Mouse (Mus musculus): ENCODE measurements around the gene Parp16. TPM values are rescaled to one million over a fixed set of nuclear protein-coding genes. Genes with fewer than 3 reads are reported as not detected.
A peak's percentile ranks its signal among the peaks of the same experiment; 100 is the strongest.
"Not testable (repeated sequence)": the region's sequence is repeated elsewhere in the genome, so short reads cannot be mapped to it uniquely, and the experiment has no call there.

Parp16 gene
- polyA plus RNA-seq, 1 experiment, result 16.2 TPM

- Histone ChIP-seq H3K4me1 (ENCODE audit: control insufficient read depth, insufficient read depth, insufficient read length, low read length) (peaks cover 4% of the 10 kb centered on the region; the same call in 1 of the 2 replicates), H3K27ac (replicated peaks; ENCODE audit: low read depth, low read length) (no peak overlapping the region), H3K4me3 (ENCODE audit: insufficient read depth, low read depth, low read length) (no peak overlapping the region)
These were observed 67.5 kb downstream of the Parp16 start for GRCm38 (mm10) chr9:65262641-65263120.

DNA sequence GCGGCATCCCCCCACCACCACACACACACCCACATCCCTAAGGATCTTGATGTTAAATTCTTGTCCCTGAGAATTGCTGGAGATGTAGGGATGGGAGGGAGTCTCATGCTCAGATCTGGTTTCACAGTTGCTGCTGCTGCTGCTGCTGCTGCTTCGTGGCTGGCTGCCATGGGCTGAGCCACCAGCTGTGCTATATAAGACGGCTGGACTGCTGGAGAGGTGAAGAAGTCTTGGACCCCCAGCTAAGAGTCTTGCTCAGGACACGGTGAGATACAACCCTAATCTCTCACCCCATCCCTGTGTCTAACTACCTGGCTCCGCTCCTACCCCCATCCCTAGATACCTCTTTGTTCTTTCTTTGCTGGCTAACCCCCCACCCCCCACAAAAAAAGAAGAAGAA, 69.8 kb downstream of the Parp16 start, which contains the start of gene Cilp:
TSS of gene Cilp (plus strand) at position 222 of the 400 bp plus-strand sequence.
- no peak within 1 kb of the TSS for H3K27ac ChIP-seq (replicated peaks; ENCODE audit: low read depth, low read length)
- peaks cover 2% of the 10 kb centered on the region; the same call in 1 of the 2 replicates for H3K4me1 ChIP-seq (ENCODE audit: control insufficient read depth, insufficient read depth, insufficient read length, low read length)
- no peak within 1 kb of the TSS for H3K4me3 ChIP-seq (ENCODE audit: insufficient read depth, low read depth, low read length)

- Histone ChIP-seq H3K4me3 (ENCODE audit: insufficient read depth, low read depth, low read length) (no peak overlapping the region), H3K27ac (replicated peaks; ENCODE audit: low read depth, low read length) (no peak overlapping the region), H3K4me1 (ENCODE audit: control insufficient read depth, insufficient read depth, insufficient read length, low read length) (no peaks in the 10 kb centered on the region)
These were observed 72.8 kb downstream of the Parp16 start for GRCm38 (mm10) chr9:65267742-65268515.

GRCm38 (mm10) chr9:65273048-65273809, 78.1 kb downstream of the Parp16 start:
- Histone ChIP-seq H3K4me3 (ENCODE audit: insufficient read depth, low read depth, low read length) (no peak overlapping the region), H3K4me1 (ENCODE audit: control insufficient read depth, insufficient read depth, insufficient read length, low read length) (no peaks in the 10 kb centered on the region), H3K27ac (replicated peaks; ENCODE audit: low read depth, low read length) (no peak overlapping the region)

GRCm38 (mm10) chr9:65273873-65274272, 78.7 kb downstream of the Parp16 start:
- Histone ChIP-seq H3K4me1 (ENCODE audit: control insufficient read depth, insufficient read depth, insufficient read length, low read length) (no peaks in the 10 kb centered on the region), H3K27ac (replicated peaks; ENCODE audit: low read depth, low read length) (no peak overlapping the region), H3K4me3 (ENCODE audit: insufficient read depth, low read depth, low read length) (no peak overlapping the region)

DNA sequence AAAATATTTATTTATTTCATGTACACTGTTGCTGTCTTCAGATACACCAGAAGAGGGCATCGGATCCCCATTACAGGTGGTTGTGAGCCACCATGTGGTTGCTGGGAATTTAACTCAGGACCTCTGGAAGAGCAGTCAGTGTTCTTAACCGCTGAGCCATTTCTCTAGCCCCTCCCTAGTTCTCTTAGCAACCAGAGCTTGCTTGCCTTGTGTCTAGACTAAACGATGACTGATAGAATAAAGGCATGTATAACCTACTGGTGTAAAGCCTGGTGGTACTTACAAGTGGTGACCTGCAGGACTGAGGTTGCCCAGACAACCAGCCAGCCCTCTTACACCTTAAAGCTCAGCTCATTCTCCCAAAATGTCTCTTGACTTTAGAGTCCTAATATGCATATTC, 79.7 kb downstream of the Parp16 start:
- not testable (repeated sequence) for H3K27ac ChIP-seq (replicated peaks; ENCODE audit: low read depth, low read length); H3K4me1 ChIP-seq (ENCODE audit: control insufficient read depth, insufficient read depth, insufficient read length, low read length); H3K4me3 ChIP-seq (ENCODE audit: insufficient read depth, low read depth, low read length)

GRCm38 (mm10) chr9:65275810-65276530, 80.8 kb downstream of the Parp16 start:
- Histone ChIP-seq H3K4me1 (ENCODE audit: control insufficient read depth, insufficient read depth, insufficient read length, low read length) (no peaks in the 10 kb centered on the region), H3K4me3 (ENCODE audit: insufficient read depth, low read depth, low read length) (no peak overlapping the region), H3K27ac (replicated peaks; ENCODE audit: low read depth, low read length) (peak overlapping the region; percentile 55)

DNA sequence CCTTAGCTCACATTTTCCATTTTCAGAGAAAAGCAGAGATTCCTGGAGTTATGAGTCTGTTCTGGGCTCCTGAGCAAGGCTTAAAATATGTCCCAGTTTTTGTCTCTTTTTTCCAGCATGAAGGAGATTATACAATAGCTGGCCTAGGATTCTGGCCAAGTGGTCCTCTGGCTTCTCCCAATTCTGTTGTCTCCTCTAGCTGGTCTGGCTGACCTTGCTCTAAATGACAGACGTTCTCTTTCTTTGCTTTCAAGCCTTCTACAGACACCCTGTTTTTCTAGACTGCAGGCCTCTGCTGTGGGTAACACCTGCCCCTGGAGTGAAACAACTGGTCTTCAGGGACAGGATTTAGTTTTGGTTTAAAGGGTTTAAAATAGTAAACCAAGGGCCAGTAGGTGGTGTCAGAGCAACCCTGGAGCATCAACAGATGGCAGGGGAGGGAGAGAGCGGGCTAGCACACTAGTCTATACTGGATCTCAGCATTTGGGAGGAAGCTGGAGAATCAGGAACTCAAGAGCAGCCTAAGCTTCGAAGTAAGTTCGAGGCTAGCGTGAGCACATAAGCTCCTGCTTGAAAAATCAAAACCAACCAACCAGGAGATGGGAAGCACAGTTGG, 86.5 kb downstream of the Parp16 start:
- Histone ChIP-seq H3K4me3 (ENCODE audit: insufficient read depth, low read depth, low read length) (no peak overlapping the region), H3K27ac (replicated peaks; ENCODE audit: low read depth, low read length) (peak overlapping the region; percentile 59; the same call in 1 of the 2 replicates), H3K4me1 (ENCODE audit: control insufficient read depth, insufficient read depth, insufficient read length, low read length) (0 out of 2 replicates have a peak, but pooled peaks cover 3% of the 10 kb centered on the region)

- Histone ChIP-seq H3K4me1 (ENCODE audit: control insufficient read depth, insufficient read depth, insufficient read length, low read length) (0 out of 2 replicates have a peak, but pooled peaks cover 3% of the 10 kb centered on the region), H3K27ac (replicated peaks; ENCODE audit: low read depth, low read length) (no peak overlapping the region), H3K4me3 (ENCODE audit: insufficient read depth, low read depth, low read length) (no peak overlapping the region)
These were observed 88.1 kb downstream of the Parp16 start for GRCm38 (mm10) chr9:65283301-65283700.

DNA sequence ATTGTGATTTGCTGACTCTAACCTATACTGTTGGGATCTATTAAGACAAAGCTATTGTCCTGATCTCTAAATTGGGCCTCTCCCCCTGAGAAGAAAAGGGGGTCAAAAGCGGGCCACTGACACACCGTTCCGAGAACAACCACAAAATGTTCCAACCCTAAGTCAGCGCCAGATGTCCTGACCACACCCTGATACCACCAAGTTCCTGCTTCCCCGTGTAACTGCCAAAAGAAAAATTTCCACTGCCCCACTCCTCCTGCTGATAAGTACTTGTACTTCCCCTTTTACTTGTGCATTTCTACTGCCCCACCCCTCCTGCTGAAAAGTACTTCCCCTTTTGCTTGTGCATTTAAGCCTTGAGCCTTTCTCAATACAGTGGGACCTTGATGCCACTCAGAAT, 93.1 kb downstream of the Parp16 start:
- H3K4me3 ChIP-seq (ENCODE audit: insufficient read depth, low read depth, low read length); H3K27ac ChIP-seq (replicated peaks; ENCODE audit: low read depth, low read length); H3K4me1 ChIP-seq (ENCODE audit: control insufficient read depth, insufficient read depth, insufficient read length, low read length): not testable (repeated sequence)

Other genes starting within 250 kb of the Parp16 start
- not detected in 2 replicates for gene Slc24a1, start 243.7 kb upstream of the Parp16 start, polyA plus RNA-seq (2012; ENCODE audit: insufficient read depth, insufficient read length, missing spikeins)
- 14.5 and 21.2 TPM in 2 replicates for gene Ints14, start 234.4 kb upstream of the Parp16 start, polyA plus RNA-seq (2012; ENCODE audit: insufficient read depth, insufficient read length, missing spikeins)
- gene Hacd3, start 173.7 kb upstream of the Parp16 start, polyA plus RNA-seq (2012; ENCODE audit: insufficient read depth, insufficient read length, missing spikeins), result 16.4 and 16.9 TPM in 2 replicates
- gene Dpp8, start 162.9 kb upstream of the Parp16 start, polyA plus RNA-seq (2012; ENCODE audit: insufficient read depth, insufficient read length, missing spikeins), result 44.6 and 55.5 TPM in 2 replicates
- 0.55 and 0.71 TPM in 2 replicates for gene Igdcc4, start 93.9 kb upstream of the Parp16 start, polyA plus RNA-seq (2012; ENCODE audit: insufficient read depth, insufficient read length, missing spikeins)
- not detected in 2 replicates for gene Igdcc3, start 54.2 kb upstream of the Parp16 start, polyA plus RNA-seq (2012; ENCODE audit: insufficient read depth, insufficient read length, missing spikeins)
- 1.2 and 3.1 TPM in 2 replicates for gene Cilp, start 69.8 kb downstream of the Parp16 start, polyA plus RNA-seq (2012; ENCODE audit: insufficient read depth, insufficient read length, missing spikeins)
- 97.1 and 113 TPM in 2 replicates for gene Clpx, start 98.9 kb downstream of the Parp16 start, polyA plus RNA-seq (2012; ENCODE audit: insufficient read depth, insufficient read length, missing spikeins)
- gene Pdcd7, start 150.8 kb downstream of the Parp16 start, polyA plus RNA-seq (2012; ENCODE audit: insufficient read depth, insufficient read length, missing spikeins), result 7.3 and 11.6 TPM in 2 replicates
- 0.75 TPM in 1 of 2 replicates, not detected in the other for gene Ubap1l, start 165.7 kb downstream of the Parp16 start, polyA plus RNA-seq (2012; ENCODE audit: insufficient read depth, insufficient read length, missing spikeins)
- 1.0 and 2.7 TPM in 2 replicates for gene Kbtbd13, start 196.3 kb downstream of the Parp16 start, polyA plus RNA-seq (2012; ENCODE audit: insufficient read depth, insufficient read length, missing spikeins)
- 138 and 139 TPM in 2 replicates for gene Rasl12, start 203.2 kb downstream of the Parp16 start, polyA plus RNA-seq (2012; ENCODE audit: insufficient read depth, insufficient read length, missing spikeins)
- gene Slc51b, start 227.6 kb downstream of the Parp16 start, polyA plus RNA-seq (2012; ENCODE audit: insufficient read depth, insufficient read length, missing spikeins), result not detected in 2 replicates
- 10.1 and 15.0 TPM in 2 replicates for gene Mtfmt, start 240.4 kb downstream of the Parp16 start, polyA plus RNA-seq (2012; ENCODE audit: insufficient read depth, insufficient read length, missing spikeins)